8 mouse cellular contexts compared by ENCODE assay signal in the genomic region with DNA sequence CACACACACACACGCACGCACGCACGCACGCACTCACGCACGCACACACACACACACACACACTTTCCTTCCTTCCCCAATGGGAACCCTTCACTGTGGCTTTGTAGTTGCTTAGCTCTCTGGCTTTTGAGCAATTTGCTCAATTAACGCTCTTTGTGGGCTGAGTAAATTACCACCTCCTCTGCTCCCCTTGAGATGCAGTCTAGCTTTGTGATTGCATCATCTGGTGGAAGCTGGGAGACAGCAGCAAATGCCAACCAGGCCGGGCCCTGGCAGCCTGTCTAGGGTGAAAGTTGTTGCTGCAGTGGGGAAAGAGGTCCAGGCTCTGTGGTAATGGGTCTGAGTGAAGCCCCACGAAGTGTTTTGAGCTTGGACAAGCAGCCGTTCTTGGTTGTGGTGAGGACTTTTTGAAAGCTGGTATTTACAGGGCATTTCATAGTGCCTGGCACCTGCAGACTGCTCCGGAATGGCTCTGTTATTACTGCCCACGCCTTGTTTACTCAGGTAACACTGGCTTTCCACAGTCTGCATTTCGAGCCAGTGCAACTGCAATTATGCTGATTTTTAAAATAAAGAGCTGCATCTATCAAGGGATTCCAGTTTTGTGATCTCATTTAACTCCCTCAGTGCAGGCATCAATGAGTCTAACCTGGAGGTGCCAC. TPM values are rescaled to one million over a fixed set of nuclear protein-coding genes. Genes with fewer than 3 reads are reported as not detected.
DNase-seq lines count a peak whose midpoint lies in the region; ATAC-seq and TF ChIP-seq lines count a peak whose summit lies in the region.

No protein-coding gene starts in this region.

- peak; percentile 80 to 87 for ATAC-seq in hematopoietic stem cell, adult 5-6 weeks (replicated peaks in 1 of 2; ENCODE audit: insufficient read depth in 1 of 2, low FRiP score in 2 of 2, low TSS enrichment in 1 of 2, low read depth in 1 of 2, poor library complexity in 2 of 2, severe bottlenecking in 2 of 2)
- ATAC-seq in erythroblast, adult 5-6 weeks (replicated peaks; ENCODE audit: low FRiP score, poor library complexity, severe bottlenecking), result no peak

- intact Hi-C loops in gastrocnemius, adult 2 months (cut with DNase I), result no loop called here
- intact Hi-C loops in gastrocnemius, postnatal 36 days (cut with DNase I), result loop anchor here (5.0 kb wide), 1 partner anchor 128 kb away; no protein-coding TSS in a partner anchor

- no peaks in the 10 kb centered on the region for H3K27me3 ChIP-seq in myocyte (ENCODE audit: control insufficient read depth, insufficient read depth, insufficient read length)

- TF ChIP-seq POLR2A in myocyte (IDR thresholded peaks at IDR 0.05; ENCODE audit: insufficient read length, low read depth), result no peak

- H3K4me2 ChIP-seq in myocyte (ENCODE audit: low read depth), result no peak overlapping the region

- no peaks in the 10 kb centered on the region for H3K79me2 ChIP-seq in myocyte (ENCODE audit: control insufficient read depth, insufficient read depth)

- H3K36me3 ChIP-seq in myocyte (ENCODE audit: control insufficient read depth, insufficient read depth), result no peaks in the 10 kb centered on the region

- DNase-seq in gastrocnemius, adult 2 months, result peak; percentile 46
- no peak for DNase-seq in gastrocnemius, postnatal 36 days
- peak; percentile 29 to 33 for DNase-seq in right cerebral cortex, adult 2 months (ENCODE audit: low spot score in 2 of 2)
- DNase-seq in right cerebral cortex, postnatal 10 days (ENCODE audit: low spot score in 2 of 2), result no peak
- no peak for DNase-seq in cerebellum, postnatal 36 days

- no peak overlapping the region for H3ac ChIP-seq in myocyte (ENCODE audit: control insufficient read depth, insufficient read length)

- H3K27ac ChIP-seq in gastrocnemius, adult 2 months, result peak overlapping the region; percentile 24; the same call in 1 of the 2 replicates

- no peak overlapping the region for H3K4me3 ChIP-seq in gastrocnemius, adult 2 months
- H3K4me3 ChIP-seq in myocyte, result no peak overlapping the region

- no peak for TF ChIP-seq CTCF in gastrocnemius, adult 2 months (IDR thresholded peaks at IDR 0.05)

TF ChIP-seq in myocyte, 11 proteins besides CTCF, POLR2A, EP300 and RAD21:
- TF ChIP-seq POLR2AphosphoS2 (IDR thresholded peaks at IDR 0.05; ENCODE audit: insufficient read length, low read depth) (no peak), TCF3 (IDR thresholded peaks at IDR 0.05; ENCODE audit: insufficient read length, low read depth) (no peak), MYOD1 (IDR thresholded peaks at IDR 0.05; ENCODE audit: control insufficient read depth in 1 of 3, insufficient read length in 2 of 3, low read depth in 2 of 3) (no peak), SRF (IDR thresholded peaks at IDR 0.05; ENCODE audit: control insufficient read depth, insufficient read length, low read depth) (no peak), CEBPB (IDR thresholded peaks at IDR 0.05; ENCODE audit: insufficient read depth, poor library complexity, severe bottlenecking) (peak; percentile 73)
TF ChIP-seq in myocyte: peak in this region for 1.

RNA-seq across cellular contexts. Expression of a gene that starts 10.0 kb away (rescaled TPM):
- total RNA-seq in gastrocnemius, adult 2 months (2021), result 1 to 10 TPM; 4.4 to 4.8 TPM
- total RNA-seq in gastrocnemius, postnatal 36 days (2021), result 1 to 10 TPM; 3.8 TPM
- total RNA-seq in hematopoietic stem cell, adult 5-6 weeks (2017), result 9.8 and 10.8 TPM in 2 replicates
- polyA plus RNA-seq in myocyte (2012; fragmentation: generic; extraction: Trizol), result 1.9 TPM
- total RNA-seq in erythroblast, adult 5-6 weeks (2015; ENCODE audit: low replicate concordance), result 4.2 and 9.2 TPM in 2 replicates
- 7.1 and 17.3 TPM in 2 replicates for total RNA-seq in erythroblast, adult 5-6 weeks (2017; ENCODE audit: low replicate concordance)

Comparison
In these comparisons a context has a peak if more than half of its experiments do, and no peak if none do; other contexts are left out.
1. DNase-seq: peak in gastrocnemius, adult 2 months (single experiment) and right cerebral cortex, adult 2 months (2 of 2); none in gastrocnemius, postnatal 36 days (0 of 2), right cerebral cortex, postnatal 10 days (0 of 2) and cerebellum, postnatal 36 days (0 of 2).